Mouse (Mus musculus) adrenal gland, adult (tissue): Measurements from ENCODE around the gene Cers6.

Experiments
- DNase-seq, 2 experiments: peaks; one replicate each; pipeline ENCODE4 v3.0.0; 2022 to 2023; ENCODE audit warnings: low spot score in 1 of 2; ENCODE audit not compliant: inconsistent age in 2 of 2

Cers6 gene

GRCm38 (mm10) chr2:69104511-69105145 is 243.4 kb downstream of the Cers6 start:
- DNase-seq: no peak

DNA sequence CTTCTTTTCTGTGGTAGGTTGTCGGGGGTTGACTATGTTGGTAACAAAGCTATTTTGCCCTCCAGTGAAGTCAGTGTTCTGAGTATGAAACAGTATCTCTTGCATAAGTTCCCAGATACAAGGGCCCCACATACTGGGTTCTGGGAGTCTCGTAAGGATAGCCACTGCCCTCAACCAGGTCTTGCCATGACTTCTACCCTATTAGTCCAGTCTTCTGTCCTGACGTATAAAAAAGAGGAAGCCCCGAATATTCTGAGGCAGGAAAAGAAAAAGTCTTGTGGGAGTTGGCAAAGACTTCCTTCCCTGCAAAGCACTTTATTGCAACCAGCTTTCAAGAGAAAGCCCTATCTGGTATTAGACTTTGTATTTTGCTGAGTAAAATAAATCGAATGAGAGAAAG is 248.0 kb downstream of the Cers6 start:
- no peak for DNase-seq

DNA sequence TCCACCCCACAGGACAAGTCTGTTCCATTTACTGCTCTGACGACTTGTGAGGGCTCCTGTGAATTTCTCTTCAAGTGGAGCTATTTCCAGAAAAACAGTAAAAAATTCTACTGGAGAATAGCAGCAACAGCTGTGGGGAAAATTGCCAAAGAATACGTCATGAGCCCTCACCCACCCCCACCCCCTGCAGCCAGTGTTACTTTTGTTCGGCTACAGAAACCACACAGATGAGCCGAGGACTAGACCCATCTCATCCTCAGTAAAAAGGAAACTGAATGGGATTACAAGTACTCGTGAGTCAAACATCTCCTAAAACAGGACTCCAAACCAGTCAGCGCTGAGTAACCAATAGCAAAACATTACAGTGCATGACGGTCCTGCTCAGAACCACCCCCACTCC is 248.5 kb downstream of the Cers6 start:
- DNase-seq: no peak

DNA sequence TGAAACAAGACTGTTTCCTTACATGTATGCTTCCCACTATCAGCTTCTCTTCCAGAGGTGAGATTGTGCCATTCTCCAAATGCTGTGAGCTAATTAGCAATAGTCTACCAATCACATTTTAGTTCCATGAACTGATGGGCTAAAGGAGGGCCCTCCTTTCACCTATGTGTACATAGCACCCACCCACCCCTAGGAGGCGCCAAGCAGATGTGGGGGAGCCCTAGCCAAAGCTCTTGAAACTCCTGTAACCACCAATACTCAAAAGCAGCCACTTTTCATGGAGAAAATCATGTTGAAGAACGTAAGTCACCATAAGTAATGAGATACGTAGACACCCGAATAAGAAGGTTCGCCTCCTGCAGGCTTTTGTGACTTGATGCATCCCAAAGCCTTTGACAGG is 251.4 kb downstream of the Cers6 start:
- no peak for DNase-seq

DNA sequence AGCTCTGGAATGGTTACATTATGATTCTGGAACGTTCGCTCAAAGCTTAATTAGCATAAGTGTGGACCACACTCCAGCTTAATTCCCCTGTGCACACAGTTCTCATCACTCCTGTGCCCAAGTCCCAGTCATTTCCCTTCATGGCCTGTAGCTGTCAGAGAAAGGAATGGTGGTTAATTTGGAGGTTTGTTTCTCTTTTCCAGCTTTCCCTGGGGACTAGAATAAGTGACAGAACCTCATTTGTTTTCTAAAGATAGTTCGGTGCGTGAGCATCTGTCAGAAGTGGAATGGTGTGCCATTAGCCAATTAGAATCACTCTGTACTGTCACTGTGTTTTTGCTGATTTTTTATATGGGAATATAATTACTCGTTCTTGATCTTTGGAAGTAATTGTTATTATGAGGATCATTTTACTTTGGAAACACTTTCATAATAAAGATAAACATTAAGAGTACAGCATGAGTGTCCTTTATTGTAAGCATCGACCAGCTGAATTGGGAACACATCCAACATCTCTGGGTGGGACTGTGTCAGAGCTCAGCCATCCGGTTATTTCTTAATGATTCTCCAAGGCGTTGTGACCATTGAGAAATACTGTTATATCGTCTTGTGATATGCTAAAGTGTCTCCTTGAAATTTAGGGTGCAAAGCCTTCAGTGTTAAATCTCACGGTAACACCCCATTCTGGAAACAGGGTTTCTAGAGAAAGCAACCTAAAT is 252.7 kb downstream of the Cers6 start:
- DNase-seq: no peak

- no peak for DNase-seq
Observed at GRCm38 (mm10) chr2:69115921-69116320, 254.7 kb downstream of the Cers6 start.

- DNase-seq: no peak
Observed at GRCm38 (mm10) chr2:69116767-69117166, 255.5 kb downstream of the Cers6 start.

GRCm38 (mm10) chr2:69118994-69119393 is 257.8 kb downstream of the Cers6 start:
- DNase-seq: no peak

GRCm38 (mm10) chr2:69119718-69120117 is 258.5 kb downstream of the Cers6 start:
- DNase-seq: no peak

GRCm38 (mm10) chr2:69121681-69122080 is 260.4 kb downstream of the Cers6 start:
- no peak for DNase-seq

- no peak for DNase-seq
Observed at GRCm38 (mm10) chr2:69125425-69125824, 264.2 kb downstream of the Cers6 start.

- no peak for DNase-seq
Observed at GRCm38 (mm10) chr2:69128321-69128720, 267.1 kb downstream of the Cers6 start.

GRCm38 (mm10) chr2:69128921-69129395 is 267.7 kb downstream of the Cers6 start:
- peak; percentile 18 to 57 for DNase-seq

- DNase-seq: peak in 1 of 2 experiments; percentile 47
Observed at GRCm38 (mm10) chr2:69129425-69130210, 268.4 kb downstream of the Cers6 start.

DNA sequence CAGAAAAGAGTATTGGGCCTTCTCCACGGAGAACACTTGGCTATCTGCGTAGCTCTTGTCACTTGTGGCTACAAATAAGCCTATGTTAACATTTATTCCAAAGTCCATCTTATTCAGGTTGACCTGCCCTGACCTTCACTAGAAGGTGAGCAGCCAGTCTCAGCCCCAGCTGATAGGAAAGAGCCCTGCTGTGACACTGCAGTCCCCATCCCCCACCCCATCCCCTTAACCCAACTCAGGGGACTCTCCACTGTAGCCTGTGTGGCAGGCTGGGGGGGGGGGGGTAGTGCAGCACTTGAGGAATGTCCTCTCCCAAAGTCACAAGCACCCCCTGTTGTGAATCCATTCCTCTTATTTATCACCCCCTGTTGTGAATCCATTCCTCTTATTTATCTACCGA is 270.8 kb downstream of the Cers6 start:
- no peak for DNase-seq

GRCm38 (mm10) chr2:69132488-69133040 is 271.3 kb downstream of the Cers6 start:
- no peak for DNase-seq

DNA sequence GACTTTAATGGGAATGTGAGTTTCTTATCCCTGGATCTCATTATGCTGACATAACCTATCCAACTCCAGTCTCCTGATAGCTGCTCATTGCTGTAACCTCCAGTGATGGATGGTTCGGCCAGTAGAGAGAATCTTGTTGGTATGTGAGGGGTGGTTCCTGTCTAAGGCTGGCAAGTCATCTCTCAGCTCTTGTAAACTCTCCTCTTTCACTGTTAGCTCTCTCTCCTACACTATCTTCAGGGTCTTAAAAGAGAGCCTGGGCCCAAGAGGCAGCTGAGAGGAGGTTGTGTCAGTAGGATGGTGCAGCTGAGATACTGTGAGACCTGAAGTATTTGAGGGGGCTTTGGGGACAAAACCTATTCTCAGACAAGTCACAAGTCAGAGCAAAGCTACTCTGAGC is 272.9 kb downstream of the Cers6 start:
- DNase-seq: no peak

DNA sequence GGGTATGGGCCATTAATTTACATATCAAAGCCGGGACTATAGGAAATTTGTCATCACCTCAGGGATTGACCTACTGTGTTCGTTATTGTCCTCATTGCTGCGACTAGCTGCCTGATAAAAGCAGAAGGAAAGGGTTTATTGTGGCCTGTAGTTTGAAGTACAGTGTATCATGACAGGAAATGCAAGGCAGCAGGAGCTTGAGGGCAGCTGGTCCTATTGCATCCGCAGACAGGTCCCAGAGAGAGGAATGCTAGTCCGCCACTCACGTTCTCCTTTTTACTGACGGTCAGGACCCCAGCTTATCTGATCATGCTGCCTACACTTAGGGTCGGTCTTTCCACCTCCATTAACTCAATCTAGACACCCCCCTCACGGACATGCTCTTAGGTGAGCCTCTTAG is 273.7 kb downstream of the Cers6 start:
- DNase-seq: no peak

DNA sequence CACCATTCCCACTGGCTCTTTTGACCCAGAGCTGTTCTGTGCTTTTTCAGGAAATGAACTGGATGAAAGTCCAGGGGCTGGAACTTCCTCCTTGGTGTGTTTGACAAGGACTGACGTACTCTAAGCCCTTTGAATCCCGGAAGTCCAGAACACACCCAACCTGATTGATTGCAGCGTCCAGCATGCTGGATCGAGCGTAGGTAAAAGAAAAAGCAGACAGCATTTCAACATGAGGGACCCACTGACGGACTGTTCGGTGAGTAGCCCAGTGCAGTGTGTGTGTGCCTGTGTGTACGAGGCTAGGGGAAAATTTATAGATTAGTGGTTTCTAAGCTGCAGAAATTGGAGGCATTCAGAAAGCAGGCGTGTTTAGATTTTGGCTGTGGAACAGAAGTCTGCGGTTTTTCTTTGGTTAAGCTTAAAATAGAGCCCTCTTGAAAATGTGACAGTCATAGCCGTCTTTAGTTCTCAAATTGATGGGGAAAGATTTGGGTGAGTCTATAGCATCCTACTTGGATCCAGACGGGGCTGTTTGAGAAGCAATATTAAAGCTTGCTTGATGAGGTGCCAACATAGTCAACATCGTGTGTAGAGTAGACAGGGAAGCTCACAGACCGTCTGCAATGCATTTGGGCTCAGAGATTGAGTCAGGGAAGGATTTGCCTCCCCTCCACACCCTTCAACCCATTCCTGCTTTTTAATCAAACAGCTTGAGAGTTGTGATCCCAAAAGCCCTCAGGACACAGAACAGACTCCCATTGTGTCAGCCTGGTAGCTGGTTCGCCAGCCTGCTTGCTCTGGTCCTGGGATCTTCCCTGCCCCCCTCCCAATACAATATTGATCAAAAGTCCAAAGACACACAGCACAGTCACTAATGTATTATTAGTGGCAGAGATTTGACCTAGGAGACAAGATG is 274.7 kb downstream of the Cers6 start, which contains the start of gene Nostrin:
Nostrin (plus strand) TSS at position 140 of the 916 bp plus-strand sequence.
- peak; percentile 29 to 64 for DNase-seq

- DNase-seq: peak; percentile 34 to 61
Observed at GRCm38 (mm10) chr2:69137406-69138084, 276.3 kb downstream of the Cers6 start.
